Mouse (Mus musculus) heart, adult 2 months (tissue): ENCODE results near the gene Angptl7. TPM values are rescaled to one million over a fixed set of nuclear protein-coding genes. Genes with fewer than 3 reads are reported as not detected.

ENCODE experiments used
- DNase-seq, 2 experiments: peaks; one replicate each; pipeline ENCODE4 v3.0.0; 2021
- H3K27ac ChIP-seq: fragments of 200-600 bp; 2 replicates; pipeline ENCODE4 v1.8.1; 2022
- H3K27me3 ChIP-seq: fragments of 200-500 bp; 2 replicates; pipeline ENCODE4 v1.6.1; 2012; ENCODE audit warnings: mild to moderate bottlenecking, low read length, inconsistent platforms, mixed read lengths; ENCODE audit not compliant: control insufficient read depth, insufficient read depth
- H3K36me3 ChIP-seq: fragments of 200-500 bp; 2 replicates; pipeline ENCODE4 v1.6.1; 2012; ENCODE audit warnings: low read length, inconsistent platforms; ENCODE audit not compliant: control insufficient read depth, insufficient read depth
- H3K4me1 ChIP-seq: fragments of 200-500 bp; 2 replicates; pipeline ENCODE4 v1.6.1; 2011; ENCODE audit warnings: low read length; ENCODE audit not compliant: control insufficient read depth, insufficient read depth
- H3K4me3 ChIP-seq: fragments of 200-600 bp; 2 replicates; pipeline ENCODE4 v1.8.1; 2022
- H3K79me2 ChIP-seq: fragments of 200-500 bp; replicated peaks from 2 replicates; pipeline ENCODE4 v1.6.1; 2012; ENCODE audit warnings: mild to moderate bottlenecking, inconsistent platforms, low read length, moderate library complexity, mixed read lengths; ENCODE audit not compliant: control insufficient read depth, insufficient read depth
- H3K9ac ChIP-seq: fragments of 200-500 bp; 2 replicates; pipeline ENCODE4 v1.6.1; 2012; ENCODE audit warnings: low read depth, mild to moderate bottlenecking, control low read depth, inconsistent platforms, low read length, mixed read lengths
- CTCF ChIP-seq: fragments of 200-600 bp; IDR thresholded peaks from 2 replicates; pipeline ENCODE4 v1.8.1; 2022; ENCODE audit warnings: antibody characterized with exemption, mild to moderate bottlenecking, moderate library complexity
- EP300 ChIP-seq: fragments of 200-500 bp; IDR thresholded peaks from 2 replicates; pipeline ENCODE4 v1.6.1; 2011; ENCODE audit warnings: low read depth, low read length, control low read depth; ENCODE audit not compliant: insufficient read depth
- POLR2A ChIP-seq: fragments of 200-500 bp; IDR thresholded peaks from 2 replicates; pipeline ENCODE4 v1.6.1; 2011; ENCODE audit warnings: mild to moderate bottlenecking, low read depth, low read length, control low read depth; ENCODE audit not compliant: insufficient read depth
- WGBS: fragments of 180-500 bp; shearing (Covaris S2); methylation state at CpG from one replicate; pipeline ENCODE4 v1.1.7; 2018; 5-methylcytosine and 5-hydroxymethylcytosine counted together
- intact Hi-C: fragments of 180-260 bp; cut with DNase I; formaldehyde crosslinking; loops from one replicate; pipeline ENCODE4 v1.15.1; 2025
- polyA plus RNA-seq: library from polyadenylated mRNA; depleted of rRNA; stranded (reverse); fragments of >200 nt; gene quantifications from 2 replicates; pipeline ENCODE4 v1.2.3, GENCODE M21; 2012
- total RNA-seq, 2 experiments: library from RNA; stranded (reverse); gene quantifications; 2 replicates each; pipeline ENCODE4 v1.2.3; 2021

Gene Angptl7
- total and polyA plus RNA-seq, 3 experiments: 2.5 to 3.7 (median 2.5) TPM

DNA sequence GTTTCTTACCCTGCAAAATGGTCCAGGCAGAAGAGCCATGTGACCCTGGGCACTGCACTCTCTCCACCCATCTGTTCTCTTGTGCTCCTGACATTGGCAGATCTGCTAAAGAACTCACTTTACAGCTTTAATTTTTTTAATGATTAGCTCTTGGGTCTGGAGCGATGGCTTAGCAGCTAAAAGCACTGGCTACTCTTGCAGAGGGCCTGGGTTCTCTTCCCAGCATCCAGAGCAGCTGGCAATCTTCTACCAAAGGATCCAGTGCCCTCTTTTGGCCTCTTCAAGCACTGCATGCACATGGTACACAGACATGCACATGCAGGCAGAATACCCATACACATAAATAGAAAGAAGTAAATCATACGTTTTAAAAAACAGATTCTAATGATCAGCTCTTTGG lies 15.1 kb upstream of the Angptl7 start:
- DNase-seq: no peak
- TF ChIP-seq CTCF (peak; percentile 60), EP300 (no peak), POLR2A (no peak)
- H3K4me1 ChIP-seq: peaks cover 3% of the 10 kb centered on the region; the same call in 1 of the 2 replicates
- intact Hi-C loops: no loop called here
- H3K27me3 ChIP-seq: no peaks in the 10 kb centered on the region
- H3K9ac ChIP-seq: no peak overlapping the region
- no peak overlapping the region for H3K27ac ChIP-seq
- no peaks in the 10 kb centered on the region; the same call in 1 of the 2 replicates for H3K36me3 ChIP-seq
- 91% methylated on average over 2 of the region's 2 CpGs for WGBS
- no peak overlapping the region for H3K4me3 ChIP-seq
- no peaks in the 10 kb centered on the region for H3K79me2 ChIP-seq

DNA sequence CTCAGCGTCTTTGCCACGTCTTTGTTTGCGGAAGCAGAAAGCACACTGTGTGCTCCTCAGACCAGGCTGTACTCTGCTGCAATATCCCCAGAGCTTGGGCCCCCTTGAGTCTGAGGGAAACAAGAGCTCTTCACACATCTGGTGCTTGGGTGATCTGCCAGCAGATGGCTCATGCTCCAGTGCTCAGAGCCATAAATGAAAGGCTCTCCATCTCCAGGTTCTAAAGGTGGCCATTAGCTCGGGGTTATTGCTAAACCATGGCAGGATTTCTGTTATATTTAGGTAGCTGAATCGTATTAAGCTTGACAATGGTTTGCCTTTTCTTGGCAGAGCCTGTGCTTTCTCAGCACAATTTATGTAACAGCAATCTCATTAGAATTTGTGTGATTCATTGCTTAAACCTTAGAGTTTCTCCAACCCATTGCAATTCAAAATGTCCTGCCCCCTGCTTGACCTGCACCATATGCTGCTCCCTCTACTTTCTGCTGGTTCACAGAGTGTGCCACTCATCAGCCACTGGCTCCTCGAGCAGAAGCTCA lies 12.8 kb upstream of the Angptl7 start:
- TF ChIP-seq POLR2A: no peak
- TF ChIP-seq CTCF: no peak
- no peak for TF ChIP-seq EP300
- no peak overlapping the region for H3K9ac ChIP-seq
- WGBS: 75% methylated on average over 6 of the region's 6 CpGs
- H3K4me3 ChIP-seq: no peak overlapping the region
- H3K27ac ChIP-seq: no peak overlapping the region
- H3K36me3 ChIP-seq: no peaks in the 10 kb centered on the region; the same call in 1 of the 2 replicates
- H3K4me1 ChIP-seq: peaks cover 5% of the 10 kb centered on the region
- intact Hi-C loops: no loop called here
- no peaks in the 10 kb centered on the region for H3K79me2 ChIP-seq
- no peaks in the 10 kb centered on the region for H3K27me3 ChIP-seq
- peak; percentile 32 to 40 for DNase-seq

- no peaks in the 10 kb centered on the region for H3K27me3 ChIP-seq
- no peak for TF ChIP-seq CTCF
- TF ChIP-seq POLR2A: no peak
- no peak for TF ChIP-seq EP300
- H3K4me1 ChIP-seq: peaks cover 5% of the 10 kb centered on the region
- no peak overlapping the region for H3K4me3 ChIP-seq
- 93% methylated on average over 4 of the region's 4 CpGs for WGBS
- no peak for DNase-seq
- no peaks in the 10 kb centered on the region for H3K36me3 ChIP-seq
- no peaks in the 10 kb centered on the region for H3K79me2 ChIP-seq
- no peak overlapping the region for H3K9ac ChIP-seq
- no peak overlapping the region for H3K27ac ChIP-seq
- intact Hi-C loops: no loop called here
Measured at GRCm38 (mm10) chr4:148511334-148511733, 11.1 kb upstream of the Angptl7 start.

DNA sequence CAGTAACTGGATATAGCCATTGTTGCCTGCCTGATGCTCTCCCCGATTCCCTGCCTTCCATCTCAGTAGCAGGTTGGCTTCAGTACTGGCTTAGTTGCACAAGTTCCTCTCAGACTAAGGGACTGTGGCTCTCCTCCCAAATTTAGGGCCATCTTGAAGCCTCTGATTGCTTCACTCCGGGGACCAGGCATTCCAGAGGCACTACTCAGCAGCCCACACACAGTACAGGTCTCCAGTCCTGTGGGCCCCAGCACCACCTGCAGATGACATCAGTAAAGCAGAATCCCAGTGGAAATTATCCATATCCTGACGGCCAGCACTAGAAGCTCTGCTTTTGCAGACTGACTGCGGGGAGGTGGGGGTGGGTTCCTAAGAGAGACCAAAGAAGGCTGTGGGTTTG lies 10.4 kb upstream of the Angptl7 start:
- Histone ChIP-seq H3K9ac (no peak overlapping the region), H3K79me2 (no peaks in the 10 kb centered on the region), H3K4me1 (peaks cover 5% of the 10 kb centered on the region), H3K36me3 (no peaks in the 10 kb centered on the region), H3K27me3 (no peaks in the 10 kb centered on the region), H3K27ac (no peak overlapping the region), H3K4me3 (no peak overlapping the region)
- no peak for TF ChIP-seq CTCF
- TF ChIP-seq EP300: 0 out of 2 replicates have a peak, but pooled peaks have one; percentile 21
- no peak for TF ChIP-seq POLR2A
- DNase-seq: peak; percentile 46 to 52
- 49% methylated on average over 4 of the region's 4 CpGs for WGBS
- intact Hi-C loops: no loop called here

- H3K9ac ChIP-seq: no peak overlapping the region
- H3K27me3 ChIP-seq: no peaks in the 10 kb centered on the region
- TF ChIP-seq EP300: no peak
- TF ChIP-seq CTCF: no peak
- TF ChIP-seq POLR2A: no peak
- H3K27ac ChIP-seq: no peak overlapping the region
- intact Hi-C loops: no loop called here
- H3K36me3 ChIP-seq: no peaks in the 10 kb centered on the region
- no peaks in the 10 kb centered on the region for H3K79me2 ChIP-seq
- no peak overlapping the region for H3K4me3 ChIP-seq
- WGBS: 68% methylated on average over 8 of the region's 8 CpGs
- H3K4me1 ChIP-seq: peaks cover 6% of the 10 kb centered on the region
- no peak for DNase-seq
Measured at GRCm38 (mm10) chr4:148509450-148510084, 9.3 kb upstream of the Angptl7 start.

- Histone ChIP-seq H3K9ac (no peak overlapping the region), H3K4me1 (peaks cover 9% of the 10 kb centered on the region), H3K27ac (no peak overlapping the region), H3K79me2 (no peaks in the 10 kb centered on the region), H3K36me3 (no peaks in the 10 kb centered on the region), H3K4me3 (no peak overlapping the region), H3K27me3 (no peaks in the 10 kb centered on the region)
- TF ChIP-seq POLR2A: no peak
- TF ChIP-seq EP300: no peak
- no peak for TF ChIP-seq CTCF
- no peak for DNase-seq
- intact Hi-C loops: no loop called here
- WGBS: 94% methylated on average over 14 of the region's 14 CpGs
Measured at GRCm38 (mm10) chr4:148508084-148508849, 8.0 kb upstream of the Angptl7 start.
